Mouse (Mus musculus) brain, adult 2 months (tissue): Measurements from ENCODE around the gene Mnx1.

Experiments used
- DNase-seq: peaks from one replicate; pipeline ENCODE4 v3.0.0; 2011; ENCODE audit warnings: low read depth, low spot score

Mnx1 gene

DNA sequence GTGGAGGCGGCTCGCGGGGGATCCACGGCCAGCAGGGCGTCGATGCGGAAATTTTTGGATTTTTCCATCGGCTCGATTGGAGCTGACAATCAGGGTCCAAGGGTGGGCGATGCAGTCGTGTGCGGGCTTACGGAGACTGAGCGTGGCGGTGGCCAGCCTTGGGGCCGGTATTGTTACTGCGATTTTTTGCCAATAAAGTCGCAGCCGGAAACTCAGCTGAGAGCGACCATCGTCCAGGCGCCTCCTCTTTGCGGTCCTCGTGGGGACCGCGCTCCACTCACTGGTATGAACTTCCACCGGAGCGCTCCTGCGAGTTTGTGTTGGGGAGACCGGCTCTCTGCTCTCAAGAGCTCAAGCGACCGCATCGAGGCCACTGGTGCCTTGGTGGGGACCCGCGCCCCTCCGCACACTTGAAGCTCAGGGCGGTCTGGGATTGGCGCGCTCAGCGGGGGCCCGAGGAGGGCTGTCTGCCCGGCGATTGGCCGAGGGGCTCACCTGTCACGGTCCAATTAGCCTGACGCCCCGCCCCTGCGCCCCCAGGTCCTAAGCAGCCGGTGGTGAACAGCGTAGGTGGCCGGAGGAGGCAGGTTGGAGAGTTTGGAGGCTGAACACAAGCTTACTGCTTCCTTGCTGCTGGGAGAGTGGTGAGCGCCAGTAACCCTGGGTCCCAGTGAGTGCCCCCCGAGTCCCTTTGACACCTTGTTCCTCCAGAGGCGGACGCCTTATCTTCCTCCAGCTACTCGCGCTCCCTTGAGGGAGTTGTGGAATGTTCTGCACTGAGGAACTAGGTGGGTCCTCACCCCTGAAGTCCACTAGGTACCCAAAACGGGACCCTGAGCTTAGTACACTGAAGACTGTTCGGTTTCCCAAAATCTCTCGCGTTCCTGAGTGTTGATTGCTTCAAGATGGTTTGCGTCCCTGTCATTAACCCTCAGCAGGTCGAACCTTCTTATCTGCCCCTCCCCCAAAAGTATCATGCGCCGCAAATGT, at the start of gene Mnx1:
Gene Mnx1 (minus strand): TSS at position 263 of the 990 bp plus-strand sequence.
- DNase-seq, result no peak

DNA sequence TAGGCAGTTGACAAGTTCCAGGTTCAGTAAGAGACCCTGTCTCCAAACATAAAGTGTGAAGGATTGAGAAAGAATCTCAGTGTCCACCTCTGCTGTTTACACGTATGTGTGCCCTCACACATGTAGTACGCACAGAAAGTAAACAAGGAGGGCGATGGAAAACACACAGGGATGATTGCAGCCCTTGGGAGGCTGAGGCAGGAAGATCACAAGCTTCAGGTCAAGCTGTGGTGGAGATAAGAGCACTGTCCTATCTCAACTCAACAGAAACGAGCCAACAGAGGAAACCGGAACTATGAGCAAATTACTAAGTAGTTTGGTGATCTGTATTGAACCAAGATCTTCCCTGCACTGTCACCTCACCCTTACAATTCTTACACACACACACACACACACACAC, 38.2 kb upstream of the Mnx1 start:
- DNase-seq, result no peak

DNA sequence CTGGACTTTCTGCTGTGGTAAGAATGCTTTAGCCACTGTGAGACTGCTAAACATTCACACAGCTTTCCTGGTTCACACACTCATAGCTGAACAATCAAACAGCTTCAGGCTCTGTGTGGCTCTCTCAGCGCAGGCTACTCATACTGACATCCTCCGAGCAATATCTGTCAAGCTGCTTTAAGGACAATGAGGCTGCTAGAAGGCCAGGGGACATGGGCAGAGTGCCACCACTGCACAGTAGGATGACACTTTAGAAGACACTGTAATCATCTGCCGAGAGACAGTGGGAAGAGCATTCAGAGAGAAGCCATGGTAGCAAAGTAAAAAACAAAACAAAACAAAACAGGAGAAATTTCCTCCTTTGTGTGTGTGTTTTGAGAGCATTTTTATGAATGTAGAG, 37.6 kb upstream of the Mnx1 start:
- DNase-seq, result no peak

DNA sequence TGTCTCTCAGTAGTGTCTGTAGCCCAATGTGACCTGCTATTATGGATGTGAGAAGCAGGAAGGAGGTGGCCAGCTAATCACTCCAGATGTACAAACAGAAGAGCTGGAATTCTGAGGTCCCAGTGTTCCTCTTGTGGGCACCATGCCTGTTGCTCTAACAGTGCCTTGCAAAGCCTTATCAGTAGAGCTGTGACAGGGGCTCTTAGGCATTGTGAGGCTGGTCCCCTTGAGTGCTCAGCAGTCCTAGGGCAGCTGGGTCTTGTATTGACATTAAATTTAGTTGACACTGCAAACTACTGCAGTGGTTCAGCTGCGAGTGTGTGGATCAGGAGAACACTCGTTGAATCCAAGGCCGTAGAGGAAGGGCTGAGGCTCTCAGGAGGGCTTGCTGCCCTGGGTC, 28.7 kb upstream of the Mnx1 start:
- no peak for DNase-seq

DNA sequence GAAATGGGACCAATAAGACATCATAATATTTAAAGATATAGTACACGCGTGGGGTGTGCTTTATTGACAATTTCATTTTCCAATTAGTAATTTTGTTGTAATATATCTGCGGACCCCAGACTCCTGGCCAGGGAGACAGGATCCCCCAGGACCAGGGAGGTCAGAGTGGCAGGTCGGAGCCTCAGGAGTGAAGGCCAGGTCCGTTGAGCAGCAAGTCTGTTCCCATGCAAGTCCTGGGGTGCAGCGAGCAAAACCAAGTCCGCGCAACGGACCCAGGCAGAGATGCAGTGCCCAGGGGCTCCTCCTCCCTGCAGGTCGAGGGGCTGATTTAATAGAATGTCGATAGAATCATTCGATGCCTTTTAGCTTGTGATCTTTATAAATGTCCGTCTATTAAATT, 9.1 kb upstream of the Mnx1 start:
- no peak for DNase-seq

DNA sequence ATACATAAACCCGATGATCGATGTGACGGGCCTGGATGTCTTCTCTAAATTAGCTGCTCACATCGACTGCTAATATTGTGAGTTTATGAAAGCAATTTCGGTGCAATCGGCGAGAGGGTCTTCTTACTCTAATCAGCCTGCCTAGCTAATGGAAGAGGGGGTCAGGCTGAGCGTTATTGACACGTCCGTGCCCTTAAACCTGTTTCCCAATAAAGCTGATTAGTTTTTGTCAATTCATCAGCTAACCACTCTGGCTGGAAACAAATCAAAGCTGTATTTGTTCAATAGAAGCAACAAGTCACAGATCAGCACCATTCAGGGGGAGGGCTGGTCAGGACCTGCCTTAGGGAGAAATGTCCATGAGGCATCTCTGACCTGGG, 7.7 kb upstream of the Mnx1 start:
- DNase-seq, result no peak

DNA sequence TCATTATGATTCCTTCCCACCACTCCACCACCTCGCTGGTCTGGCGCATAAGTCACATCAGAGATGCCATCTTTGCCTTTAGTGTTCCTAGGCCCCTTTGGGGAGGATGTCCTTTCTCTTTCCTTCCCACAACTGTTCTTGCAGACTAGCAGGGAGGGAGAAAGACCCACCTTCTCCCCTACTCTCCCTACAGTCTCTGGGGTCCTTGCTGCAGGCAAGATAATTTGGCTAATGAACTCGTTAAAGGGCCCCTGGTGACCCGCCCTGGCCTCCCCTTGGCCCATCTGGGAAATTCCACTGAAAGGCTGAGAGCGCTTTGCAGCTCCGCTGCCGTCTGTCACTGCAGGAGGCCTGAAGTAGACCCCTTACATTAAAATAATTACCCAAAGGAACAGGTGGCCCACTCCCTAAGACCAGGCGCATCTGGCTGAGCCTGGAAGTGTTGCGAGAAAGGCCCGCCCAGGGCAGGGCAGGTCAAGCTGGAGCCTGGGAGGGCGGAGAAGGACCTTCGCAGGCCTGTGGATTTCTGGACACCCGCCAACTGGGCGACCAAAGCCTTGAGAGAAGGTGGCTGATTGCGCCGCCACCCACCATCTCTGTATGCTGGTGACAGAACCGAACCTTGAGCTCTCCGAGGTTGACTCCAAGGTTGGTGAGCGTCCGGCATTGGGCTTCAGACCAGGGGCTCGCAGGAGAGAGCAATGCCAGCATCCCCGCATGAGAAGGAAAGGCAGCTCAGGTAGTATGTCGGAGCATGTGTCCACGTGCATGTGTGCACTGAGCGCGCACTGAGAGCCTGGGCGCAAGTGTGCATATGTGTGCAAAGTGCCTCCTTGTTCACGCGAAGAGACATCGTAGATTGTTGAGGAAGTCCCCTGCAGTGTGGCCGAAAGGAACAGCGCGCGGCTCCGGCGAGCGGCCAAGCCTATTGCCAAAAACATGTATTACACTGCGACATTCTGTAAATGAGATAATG, 7.0 kb upstream of the Mnx1 start:
- DNase-seq, result no peak

DNA sequence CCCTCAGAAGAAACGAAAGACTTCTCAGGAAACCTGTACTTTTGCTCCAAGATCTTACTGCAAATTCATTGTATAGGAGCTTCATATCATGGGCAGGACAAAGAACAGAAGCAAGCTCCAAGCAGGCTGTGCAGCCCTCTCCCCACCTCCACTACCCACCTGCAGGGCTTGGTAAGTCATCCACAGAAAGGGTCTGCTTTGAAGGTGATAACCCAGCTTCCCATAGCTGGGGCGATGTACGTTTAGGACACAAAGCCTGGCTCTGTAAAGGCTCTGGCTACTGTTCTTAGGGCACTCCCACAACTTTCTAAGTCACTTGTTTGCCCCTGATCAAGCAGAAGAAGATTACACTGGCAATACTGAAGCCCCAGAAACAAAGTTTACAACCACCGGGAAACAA, 5.5 kb upstream of the Mnx1 start:
- DNase-seq, result no peak

DNA sequence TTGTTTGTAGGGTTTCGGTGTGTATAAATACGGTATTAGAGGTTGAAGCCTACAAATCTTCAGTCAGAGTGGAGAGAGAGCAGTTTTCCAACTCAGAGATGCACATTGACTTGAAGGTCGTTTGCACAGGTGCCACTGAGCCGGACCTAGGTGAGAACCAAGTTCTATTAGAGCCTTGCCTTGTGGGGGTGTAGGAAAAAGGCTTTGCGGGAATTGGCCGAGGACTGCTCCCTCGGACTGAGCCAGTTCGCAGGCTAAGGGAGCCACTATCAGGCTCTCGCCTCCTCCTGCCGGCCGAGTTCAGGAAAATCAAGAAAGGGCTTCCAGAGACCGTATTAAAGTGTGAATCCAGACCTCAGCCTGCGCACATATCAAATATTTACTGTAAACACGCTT, 926 bp upstream of the Mnx1 start:
- DNase-seq, result no peak

DNA sequence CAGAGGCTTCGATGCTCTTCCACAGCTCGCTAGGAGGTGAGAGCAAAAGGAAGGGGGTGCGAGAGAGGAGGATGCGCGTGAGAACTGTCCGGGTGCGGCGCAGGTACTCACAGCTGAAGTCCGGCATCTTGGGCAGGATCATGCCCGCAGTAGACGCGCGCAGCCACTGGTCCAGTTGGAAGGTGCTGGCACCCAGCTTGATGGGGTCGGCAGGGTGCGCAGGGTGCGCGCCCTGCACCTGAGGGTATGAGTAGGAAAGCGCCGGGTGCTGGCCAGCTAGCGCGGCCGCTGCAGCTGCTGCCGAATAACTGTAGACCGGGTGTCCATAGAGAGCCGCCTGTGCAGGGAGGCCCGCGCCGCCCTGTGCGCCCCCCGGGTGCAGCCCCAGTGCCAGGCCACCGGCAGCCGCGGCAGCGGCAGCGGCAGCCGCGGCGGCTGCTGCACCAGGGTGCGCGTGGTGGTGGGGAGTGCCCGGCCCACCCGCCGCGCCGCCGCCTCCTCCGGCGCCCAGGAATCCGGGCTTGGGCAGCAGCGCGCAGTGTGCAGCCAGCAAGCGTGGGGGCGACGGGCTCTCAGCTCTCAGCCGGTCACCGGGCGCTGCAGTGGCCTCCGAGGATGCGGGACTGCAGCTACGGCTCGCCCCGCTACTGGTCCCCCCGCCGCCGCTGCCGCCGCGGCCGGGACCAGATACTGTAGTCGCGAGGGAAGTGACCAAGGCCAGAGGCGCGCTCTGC, 629 bp downstream of the Mnx1 start:
- no peak for DNase-seq

DNA sequence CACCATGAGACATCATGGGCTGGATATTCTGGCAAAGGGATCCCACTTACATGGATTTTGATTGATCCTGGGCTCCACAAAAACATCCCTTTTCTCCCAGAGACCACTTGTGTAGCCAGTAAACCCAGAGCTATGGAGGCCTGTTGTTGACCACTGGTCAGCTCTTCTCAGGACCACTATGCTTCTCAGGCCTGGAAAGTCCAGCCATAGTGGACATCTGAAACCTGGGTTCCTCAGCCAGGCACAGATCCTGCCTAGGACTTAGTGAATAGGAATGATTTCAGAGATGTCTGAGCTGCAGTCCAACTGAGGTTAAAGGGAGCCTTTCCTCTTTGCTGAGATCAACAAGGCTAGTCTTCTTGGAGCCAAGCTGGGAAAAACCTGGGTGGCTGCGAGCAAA, 2.2 kb downstream of the Mnx1 start:
- no peak for DNase-seq

DNA sequence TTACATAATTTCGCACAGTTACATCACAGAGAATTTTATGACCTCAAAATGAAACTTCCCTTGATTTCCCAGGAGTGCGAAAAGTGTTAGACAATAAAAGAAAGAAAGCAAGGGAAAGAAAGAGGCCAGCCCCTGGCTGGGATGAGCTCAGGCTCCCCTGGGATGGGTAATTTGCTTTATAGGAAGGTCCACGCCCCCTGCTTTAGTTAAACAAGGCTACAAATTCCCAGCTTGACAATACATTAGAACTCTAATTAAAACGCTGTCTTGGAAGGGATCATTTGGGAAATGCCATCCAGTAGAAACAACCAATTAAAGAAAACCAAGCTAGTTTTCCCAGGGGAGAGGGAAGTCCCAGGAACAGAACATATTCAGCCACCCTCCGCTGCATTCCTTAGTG, 2.7 kb downstream of the Mnx1 start:
- no peak for DNase-seq

DNA sequence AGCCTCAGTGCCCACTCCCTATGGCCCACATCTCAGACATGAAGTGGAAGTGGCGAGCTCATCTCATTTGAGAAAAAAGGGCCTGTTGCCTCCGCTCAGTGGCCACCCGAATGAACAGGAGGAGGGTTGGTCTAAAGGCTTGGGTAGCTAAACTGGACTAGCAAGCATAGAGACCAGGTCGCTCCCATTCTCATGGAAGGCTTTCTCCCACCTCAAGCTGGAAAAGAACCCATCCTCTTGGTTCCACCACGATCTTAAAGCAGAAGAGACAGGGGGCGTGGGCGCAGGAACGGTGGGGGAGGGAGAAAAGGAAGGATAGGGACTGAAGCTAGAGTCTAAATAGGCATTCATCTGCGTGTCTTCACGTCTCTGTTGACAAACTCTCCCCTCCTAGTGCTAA, 3.2 kb downstream of the Mnx1 start:
- no peak for DNase-seq

DNA sequence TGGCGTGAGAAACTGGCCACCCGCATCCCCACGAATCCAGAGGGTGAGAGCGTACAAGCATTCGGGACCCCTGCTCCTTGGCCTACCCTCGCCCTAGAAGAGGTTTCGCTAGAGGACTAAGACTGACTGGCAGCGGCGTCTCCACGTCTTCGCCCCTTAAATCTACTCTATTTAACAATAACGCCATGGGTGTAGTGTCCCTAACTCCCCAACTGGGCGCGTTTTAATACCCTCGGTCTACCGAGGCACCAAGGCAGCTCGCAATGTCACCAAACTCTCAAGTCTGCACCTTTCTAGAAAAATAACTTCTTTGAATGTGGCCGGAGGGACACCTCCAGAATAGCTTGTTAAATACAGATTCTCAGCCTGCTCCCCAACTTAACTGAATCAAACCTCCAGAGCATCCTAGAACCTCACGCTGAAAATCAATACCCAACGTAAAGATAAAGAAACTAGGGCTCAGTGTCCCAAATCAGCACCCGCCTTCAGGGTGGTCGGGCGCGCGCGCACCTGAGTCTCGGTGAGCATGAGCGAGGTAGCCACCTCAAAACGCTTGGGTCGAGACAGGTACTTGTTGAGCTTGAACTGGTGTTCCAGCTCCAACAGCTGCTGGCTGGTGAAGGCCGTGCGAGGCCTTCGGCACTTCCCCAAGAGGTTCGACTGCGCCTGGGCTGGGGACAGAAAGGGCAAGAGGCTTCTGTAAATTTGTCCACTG, 3.9 kb downstream of the Mnx1 start:
- no peak for DNase-seq

DNA sequence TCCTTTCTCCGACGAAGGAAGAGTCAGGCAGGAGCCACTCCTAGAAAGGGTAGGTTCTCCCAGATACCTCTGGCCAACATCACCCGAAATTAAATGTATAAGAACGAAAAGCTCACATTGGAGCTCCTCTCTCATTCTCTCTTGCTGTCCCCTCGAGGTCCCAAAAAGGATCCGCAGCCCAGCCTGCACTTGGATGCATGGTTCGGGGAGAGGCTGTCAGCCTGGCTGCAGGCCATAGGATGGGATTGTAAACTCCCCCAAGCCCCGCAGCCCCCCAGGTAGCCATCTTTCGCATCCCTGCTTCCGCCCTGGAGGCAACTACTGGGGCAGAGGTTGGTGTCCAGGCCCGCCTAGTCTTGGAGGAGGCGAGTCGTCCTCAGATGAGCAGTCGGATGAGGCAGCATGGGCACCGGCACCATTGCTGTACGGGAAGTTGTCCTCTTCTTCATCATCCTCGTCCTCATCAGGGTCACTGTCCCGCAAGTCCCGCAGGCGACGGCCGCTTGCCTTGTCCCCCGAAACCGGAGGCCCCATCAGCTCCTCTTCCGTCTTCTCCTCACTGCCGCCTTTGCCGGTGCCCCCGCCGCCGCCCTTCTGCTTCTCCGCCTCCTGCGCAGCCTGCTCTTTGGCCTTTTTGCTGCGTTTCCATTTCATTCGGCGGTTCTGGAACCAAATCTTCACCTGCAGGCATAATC, 4.6 kb downstream of the Mnx1 start:
- DNase-seq, result no peak

DNA sequence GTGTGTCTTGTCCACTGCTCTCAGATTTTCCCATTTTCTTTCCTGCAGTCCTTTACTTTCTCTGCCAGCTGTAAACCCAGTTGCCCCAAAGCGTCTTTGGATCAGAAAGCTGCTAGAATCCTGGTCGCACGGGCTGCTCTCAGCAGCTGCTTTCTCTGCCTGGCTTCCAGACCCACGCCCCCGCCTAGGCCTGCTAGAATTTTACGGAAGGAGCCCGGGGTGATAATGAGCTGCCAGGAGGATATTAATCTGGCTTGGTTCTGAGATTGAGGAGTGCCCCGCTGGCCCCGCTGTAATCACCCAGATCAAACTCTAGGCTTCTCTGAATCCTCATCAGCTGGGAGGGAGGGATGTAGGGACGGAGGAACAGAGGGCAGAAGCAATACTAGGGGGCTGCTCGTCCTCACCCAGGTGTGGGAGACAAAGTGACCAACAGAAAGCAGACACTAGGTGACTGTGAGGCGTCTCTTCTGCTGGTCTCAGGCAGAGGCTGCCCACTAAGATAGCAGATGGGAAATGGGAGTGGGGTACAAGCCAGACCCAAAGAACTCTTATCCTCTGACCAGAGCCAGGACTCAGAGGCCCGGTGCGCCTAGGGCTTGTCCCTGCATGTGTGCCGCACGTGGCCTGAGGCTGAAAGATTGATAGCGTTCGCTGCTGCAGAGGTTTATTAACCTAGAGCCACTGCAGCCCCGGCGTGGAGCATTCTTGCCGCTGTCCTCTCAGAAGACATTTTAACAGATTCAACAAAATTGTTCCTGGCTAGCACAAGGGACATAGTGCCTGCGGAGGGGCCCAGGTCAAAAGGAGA, 6.2 kb downstream of the Mnx1 start:
- no peak for DNase-seq

DNA sequence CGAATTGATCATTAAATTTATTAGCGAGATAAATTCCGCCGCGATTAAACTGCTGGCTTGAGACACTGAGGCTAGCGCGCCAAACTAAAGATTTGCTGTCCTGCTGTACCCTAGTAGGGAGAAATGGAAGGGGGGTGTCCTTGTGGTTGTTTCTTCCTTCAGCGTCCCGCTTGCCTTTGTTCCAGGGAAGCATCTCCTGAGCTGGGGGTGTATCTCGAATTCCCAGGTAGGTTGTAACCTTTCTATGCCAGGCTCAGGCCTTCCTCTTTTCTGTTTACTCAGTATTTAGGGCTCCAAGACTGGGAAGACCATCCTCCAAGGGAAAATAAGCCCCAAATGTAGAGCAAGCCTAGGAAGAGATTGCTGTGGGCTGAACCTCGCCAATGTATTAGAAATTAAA, 6.9 kb downstream of the Mnx1 start:
- no peak for DNase-seq

DNA sequence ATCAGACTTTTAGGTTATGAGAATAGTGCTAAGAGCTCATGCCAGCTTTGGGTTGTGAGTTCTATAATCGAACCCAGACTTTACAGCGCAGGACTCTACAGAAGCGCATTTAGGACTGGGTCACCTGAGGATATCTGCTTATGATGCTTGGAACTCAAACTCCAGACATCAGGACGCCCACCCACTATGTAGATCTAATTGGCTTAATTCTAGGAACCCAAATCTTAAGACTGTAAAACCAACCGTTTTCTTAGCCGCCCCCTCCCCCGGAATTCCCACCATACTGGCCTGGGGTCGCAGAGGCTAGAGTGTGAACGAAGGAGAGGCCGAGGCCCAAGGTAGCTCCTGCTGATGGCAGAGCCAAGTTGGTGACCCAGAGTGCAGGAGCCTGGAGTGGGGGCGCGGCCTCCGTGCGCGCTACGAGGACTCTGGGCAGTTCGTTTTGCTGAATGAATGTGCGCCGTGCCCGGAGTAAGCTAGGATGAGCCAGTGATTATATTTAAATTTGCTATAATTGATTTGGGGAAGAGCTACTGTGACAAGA, 7.3 kb downstream of the Mnx1 start:
- no peak for DNase-seq

DNA sequence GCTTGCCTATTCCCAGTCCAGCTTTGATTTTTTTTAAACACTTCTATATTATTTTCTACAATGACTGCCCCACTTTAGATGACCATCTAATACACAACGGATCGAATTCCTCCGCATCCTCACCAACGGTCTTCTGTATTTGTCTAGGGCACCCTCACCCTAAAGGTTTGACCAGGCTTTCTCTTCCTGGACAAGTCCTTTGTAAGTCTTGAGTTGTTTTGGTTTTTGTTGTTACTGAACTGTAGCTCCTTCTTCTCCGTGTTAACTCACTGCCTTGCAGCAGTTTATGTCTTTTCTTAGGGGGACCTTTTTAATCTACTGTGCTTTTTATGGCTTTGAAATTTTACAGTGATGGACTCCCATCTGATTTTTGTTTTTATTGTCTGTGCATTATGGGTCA, 8.0 kb downstream of the Mnx1 start:
- no peak for DNase-seq
